Mouse (Mus musculus) limb, embryonic 15.5 days (tissue): ENCODE data around the gene Pias4. TPM values are rescaled to one million over a fixed set of nuclear protein-coding genes. Genes with fewer than 3 reads are reported as not detected.

Experiments used
- ATAC-seq: fragments of 200-750 bp; cut with Nextera tagmentation; 2 replicates; pipeline ENCODE4 v1.8.0; 2017; ENCODE audit warnings: low read depth, moderate TSS enrichment; ENCODE audit not compliant: insufficient number of reproducible peaks, low FRiP score, low TSS enrichment
- H3K27ac ChIP-seq: fragments of 300-500 bp; sonication (generic); 2 replicates; pipeline ENCODE4 v1.5.1; 2015; ENCODE audit warnings: moderate library complexity, mild to moderate bottlenecking, inconsistent platforms
- H3K27me3 ChIP-seq: fragments of 300-500 bp; sonication (generic); 2 replicates; pipeline ENCODE4 v1.6.1; 2015; ENCODE audit warnings: inconsistent platforms
- H3K36me3 ChIP-seq: fragments of 300-500 bp; sonication (generic); 2 replicates; pipeline ENCODE4 v1.6.1; 2015; ENCODE audit warnings: inconsistent platforms
- H3K4me1 ChIP-seq: fragments of 300-500 bp; sonication (generic); 2 replicates; pipeline ENCODE4 v1.6.1; 2015; ENCODE audit warnings: inconsistent platforms
- H3K4me2 ChIP-seq: fragments of 300-500 bp; sonication (generic); 2 replicates; pipeline ENCODE4 v1.6.1; 2015; ENCODE audit warnings: mild to moderate bottlenecking, inconsistent platforms
- H3K4me3 ChIP-seq: fragments of 300-500 bp; sonication (generic); 2 replicates; pipeline ENCODE4 v1.5.1; 2015; ENCODE audit warnings: mild to moderate bottlenecking, inconsistent platforms
- H3K9ac ChIP-seq: fragments of 300-500 bp; sonication (generic); 2 replicates; pipeline ENCODE4 v1.6.1; 2015; ENCODE audit warnings: inconsistent platforms
- H3K9me3 ChIP-seq: fragments of 300-500 bp; sonication (generic); 2 replicates; pipeline ENCODE4 v1.6.1; 2016; ENCODE audit warnings: inconsistent platforms
- WGBS: fragments of 180-500 bp; shearing (Covaris S2); methylation state at CpG from one replicate; pipeline ENCODE4 v1.1.7; 2015; 5-methylcytosine and 5-hydroxymethylcytosine counted together
- polyA plus RNA-seq: library from polyadenylated mRNA; unstranded; fragments of >200 nt; fragmentation: Nextera tagmentation; extraction: Ambion mirVana; gene quantifications from 2 replicates; pipeline ENCODE4 v1.2.1, GENCODE M21; 2015

Pias4 gene
- polyA plus RNA-seq, 1 experiment from 2014 or later, result 48.0 TPM

DNA sequence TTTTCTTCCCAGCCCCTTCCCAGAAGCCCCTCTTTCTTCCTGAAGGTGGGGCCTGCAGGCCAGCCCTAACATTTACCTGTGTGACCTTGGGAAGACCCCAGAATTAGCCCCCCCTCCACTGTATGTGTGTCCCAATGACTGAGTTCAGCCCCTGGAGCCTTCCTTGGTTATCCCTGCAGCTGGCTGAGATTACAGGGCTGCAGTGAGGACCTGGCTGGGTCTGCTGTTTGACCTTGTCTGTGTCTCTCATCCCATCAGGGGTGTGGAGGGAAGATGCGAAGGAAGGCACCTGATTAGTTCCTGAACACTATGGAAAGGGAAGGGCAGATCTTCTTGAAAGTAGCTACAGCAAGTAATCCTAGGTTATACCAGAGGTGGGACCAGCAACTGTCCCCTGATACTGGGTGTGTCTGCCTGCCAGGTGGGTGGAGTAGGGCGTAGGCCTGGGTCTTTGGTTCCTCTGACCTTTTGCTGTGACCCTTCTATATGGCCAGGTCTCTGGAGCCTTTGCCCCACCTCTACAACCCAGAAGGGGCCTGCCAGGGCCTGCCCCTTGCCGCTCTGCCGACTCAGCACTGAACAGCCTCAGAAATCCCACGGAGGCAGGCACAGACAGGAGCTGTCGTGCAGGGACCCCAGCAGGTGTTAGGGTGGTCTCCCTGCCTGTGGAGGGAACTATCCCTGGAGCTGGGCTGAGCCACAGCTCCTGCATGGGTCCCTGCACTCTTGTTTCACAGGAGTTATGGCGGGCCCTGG lies 26.1 kb downstream of the Pias4 start:
- peak overlapping the region; percentile 74 for H3K27ac ChIP-seq
- WGBS, result 68% methylated on average over 6 of the region's 7 CpGs

DNA sequence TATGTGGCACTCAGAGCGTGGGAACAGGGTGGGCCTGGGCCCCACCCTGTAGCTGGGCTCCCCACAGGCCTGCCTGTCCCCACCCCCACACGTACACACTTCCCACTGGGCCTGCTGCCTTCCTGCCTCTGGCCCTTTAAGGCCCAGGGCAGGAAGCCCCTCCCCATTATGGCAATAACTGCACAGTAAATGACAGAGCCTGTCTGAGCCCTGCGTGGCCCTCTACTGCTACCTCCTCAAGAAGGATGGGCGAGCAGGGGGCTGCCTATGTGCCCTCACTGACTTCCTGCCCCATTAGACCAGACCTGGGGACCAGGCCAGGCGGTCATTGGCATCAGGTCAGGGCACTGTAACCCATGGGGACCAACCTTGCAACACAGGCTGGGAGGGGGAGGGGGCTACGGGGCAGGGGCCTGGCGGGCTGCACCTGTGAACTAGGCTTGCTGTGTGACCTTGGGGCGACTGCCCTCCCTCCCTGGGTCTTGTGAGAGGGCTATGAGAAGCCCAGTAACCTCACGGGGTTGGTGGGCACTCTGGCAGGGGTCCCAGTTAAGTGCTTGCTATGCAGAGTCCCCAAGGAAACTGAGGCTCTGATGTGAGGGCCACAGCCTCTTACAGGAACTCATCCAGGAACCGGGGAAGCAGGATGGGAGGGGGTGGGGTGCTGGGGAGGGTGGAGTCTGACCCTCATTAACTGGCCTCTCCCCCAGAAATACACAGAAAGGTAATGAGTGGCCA lies 26.8 kb downstream of the Pias4 start:
- H3K27me3 ChIP-seq, result no peaks in the 10 kb centered on the region
- peak overlapping the region; percentile 94 for H3K4me3 ChIP-seq
- H3K27ac ChIP-seq, result peak overlapping the region; percentile 74
- peaks cover 27% of the 10 kb centered on the region for H3K36me3 ChIP-seq
- H3K4me1 ChIP-seq, result peaks cover 68% of the 10 kb centered on the region
- H3K9me3 ChIP-seq, result no peaks in the 10 kb centered on the region
- H3K4me2 ChIP-seq, result peak overlapping the region; percentile 89
- ATAC-seq, result no peak
- peak overlapping the region; percentile 5; the same call in 1 of the 2 replicates for H3K9ac ChIP-seq
- WGBS, result 43% methylated on average over 10 of the region's 10 CpGs

More for the DNA sequence above, 26.1 kb downstream of the Pias4 start:
- ATAC-seq, result no peak
- H3K9ac ChIP-seq, result no peak overlapping the region
- peak overlapping the region; percentile 94; the same call in 1 of the 2 replicates for H3K4me3 ChIP-seq
- peaks cover 35% of the 10 kb centered on the region for H3K36me3 ChIP-seq
- peaks cover 71% of the 10 kb centered on the region for H3K4me1 ChIP-seq
- H3K27me3 ChIP-seq, result no peaks in the 10 kb centered on the region
- peak overlapping the region; percentile 89 for H3K4me2 ChIP-seq
- H3K9me3 ChIP-seq, result no peaks in the 10 kb centered on the region

DNA sequence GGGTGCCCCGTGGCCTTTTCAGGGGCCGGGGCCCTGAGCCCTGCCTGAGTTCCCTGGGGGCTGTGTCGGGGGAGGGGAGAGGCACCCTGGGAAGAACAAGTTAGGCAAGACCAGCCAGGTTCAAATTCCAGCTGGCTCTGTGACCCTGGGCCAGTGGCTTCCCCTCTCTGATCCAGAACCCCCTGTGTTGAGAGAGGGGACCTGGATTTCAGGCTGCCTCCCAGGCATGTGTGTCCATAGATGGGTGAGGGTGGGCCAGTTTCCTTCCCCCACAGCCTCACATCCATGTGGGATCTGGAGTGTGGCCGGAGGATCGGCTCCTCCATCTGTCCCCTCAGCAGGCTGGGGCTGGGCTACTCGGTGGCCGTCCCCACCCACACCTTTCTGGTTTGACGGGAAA lies 27.7 kb downstream of the Pias4 start:
- Histone ChIP-seq H3K9me3 (no peaks in the 10 kb centered on the region), H3K4me3 (peak overlapping the region; percentile 94), H3K27me3 (peaks cover 7% of the 10 kb centered on the region), H3K9ac (peak overlapping the region; percentile 5; the same call in 1 of the 2 replicates), H3K4me2 (peak overlapping the region; percentile 89), H3K27ac (peak overlapping the region; percentile 74), H3K4me1 (peaks cover 68% of the 10 kb centered on the region), H3K36me3 (peaks cover 19% of the 10 kb centered on the region)
- 47% methylated on average over 8 of the region's 8 CpGs for WGBS
- ATAC-seq, result no peak

DNA sequence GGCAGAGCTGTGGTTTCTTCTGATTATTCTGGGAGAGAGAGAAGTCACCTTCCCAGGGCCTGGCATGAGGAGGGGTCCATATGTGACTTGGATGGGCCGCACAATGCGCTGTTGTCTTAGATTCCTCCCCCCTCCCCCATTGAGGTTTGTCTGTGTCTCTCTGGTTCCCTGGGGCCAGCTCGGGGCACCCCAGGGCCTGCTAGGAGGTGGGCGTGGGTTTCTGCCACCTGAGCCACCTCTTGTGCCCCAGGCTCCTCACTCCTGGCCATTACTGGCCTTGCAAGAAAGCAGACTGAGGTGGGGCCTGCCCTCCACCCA lies 28.2 kb downstream of the Pias4 start:
- Histone ChIP-seq H3K4me1 (peaks cover 72% of the 10 kb centered on the region), H3K27me3 (peaks cover 12% of the 10 kb centered on the region)
- WGBS, result 79% methylated on average over 4 of the region's 4 CpGs

DNA sequence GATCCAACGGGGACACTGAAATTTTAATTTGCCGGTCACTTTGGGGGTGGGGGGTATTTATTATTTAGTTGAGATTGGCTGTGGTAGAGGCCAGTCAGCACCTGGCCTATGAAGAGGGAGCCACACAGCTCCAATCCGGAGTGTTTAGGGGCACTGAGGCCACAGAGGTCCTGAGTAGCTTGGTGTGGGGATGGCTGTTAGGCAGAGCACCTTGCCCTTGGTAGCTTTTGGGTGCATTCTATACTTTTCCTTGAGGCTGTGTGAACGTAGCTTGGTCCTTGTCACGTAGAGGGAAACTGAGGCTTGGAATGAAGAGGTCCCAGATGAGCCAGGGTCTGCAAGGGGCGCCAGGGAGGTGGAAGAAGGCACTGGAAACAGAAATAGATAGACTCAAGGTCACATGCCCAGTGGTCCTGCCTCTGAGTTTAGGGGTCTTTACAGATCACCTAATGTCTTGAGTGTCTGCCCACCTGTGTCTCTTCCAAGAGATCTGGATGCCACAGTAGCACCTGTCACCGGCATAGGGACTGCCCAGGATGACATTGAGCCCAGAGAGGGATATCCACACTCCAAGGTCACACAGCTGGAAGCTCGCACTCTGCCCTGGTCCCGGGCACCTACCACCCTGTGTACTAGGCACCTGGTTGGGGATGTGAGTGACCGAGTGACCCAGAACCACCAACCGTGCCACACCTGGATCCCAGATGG lies 28.7 kb downstream of the Pias4 start:
- Histone ChIP-seq H3K4me3 (peak overlapping the region; percentile 94), H3K27me3 (peaks cover 17% of the 10 kb centered on the region), H3K4me1 (peaks cover 77% of the 10 kb centered on the region), H3K9me3 (no peaks in the 10 kb centered on the region), H3K9ac (peak overlapping the region; percentile 82; the same call in 1 of the 2 replicates), H3K27ac (peak overlapping the region; percentile 87), H3K4me2 (peak overlapping the region; percentile 89), H3K36me3 (peaks cover 8% of the 10 kb centered on the region)
- ATAC-seq, result no peak
- 48% methylated on average over 11 of the region's 11 CpGs for WGBS

More for the DNA sequence above, 28.2 kb downstream of the Pias4 start:
- peak overlapping the region; percentile 74 for H3K27ac ChIP-seq
- H3K9ac ChIP-seq, result 0 out of 2 replicates have a peak overlapping the region, but pooled peaks have one; percentile 82
- peak overlapping the region; percentile 94 for H3K4me3 ChIP-seq
- H3K9me3 ChIP-seq, result no peaks in the 10 kb centered on the region
- no peak for ATAC-seq
- peaks cover 14% of the 10 kb centered on the region for H3K36me3 ChIP-seq
- H3K4me2 ChIP-seq, result peak overlapping the region; percentile 89

DNA sequence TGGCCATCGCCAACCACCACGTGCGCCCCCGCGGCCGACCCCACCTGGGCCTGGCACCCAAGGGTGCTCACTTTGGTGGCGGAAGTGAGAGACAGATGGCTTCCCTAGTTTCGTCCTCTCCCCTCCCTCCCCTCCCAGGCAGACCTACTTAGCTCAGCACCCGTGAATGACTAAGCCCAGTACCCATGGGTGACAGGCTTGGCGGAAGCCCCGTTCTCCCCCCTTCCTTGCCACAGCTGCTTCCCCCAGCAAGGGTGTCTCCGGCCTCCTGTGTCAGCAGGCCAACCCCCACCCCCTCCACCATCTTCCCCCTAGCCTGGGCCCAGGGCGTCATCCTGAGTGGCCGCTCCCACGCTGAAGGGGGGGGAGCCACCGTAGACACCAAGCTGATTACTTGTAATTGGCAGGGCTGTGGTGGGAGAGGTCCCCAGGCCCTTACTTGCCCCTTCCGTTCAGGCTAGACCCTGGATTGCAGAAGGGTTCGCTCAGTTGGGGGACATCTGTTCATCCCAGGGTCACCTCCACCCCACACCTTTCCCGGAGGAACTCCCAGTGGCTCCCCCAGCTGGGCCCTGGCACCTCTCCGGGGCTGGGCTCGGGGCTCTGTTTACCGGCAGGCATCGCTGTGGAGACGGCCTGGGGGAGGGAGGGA lies 29.5 kb downstream of the Pias4 start:
- peak overlapping the region; percentile 82 for H3K9ac ChIP-seq
- H3K4me3 ChIP-seq, result peak overlapping the region; percentile 94
- WGBS, result 2% methylated on average over 21 of the region's 24 CpGs
- peaks cover 19% of the 10 kb centered on the region for H3K27me3 ChIP-seq
- H3K4me2 ChIP-seq, result peak overlapping the region; percentile 89
- 0 out of 2 replicates have a peak, but pooled peaks cover 2% of the 10 kb centered on the region for H3K36me3 ChIP-seq
- H3K4me1 ChIP-seq, result peaks cover 74% of the 10 kb centered on the region
- no peak for ATAC-seq
- peak overlapping the region; percentile 87 for H3K27ac ChIP-seq
- no peaks in the 10 kb centered on the region for H3K9me3 ChIP-seq

DNA sequence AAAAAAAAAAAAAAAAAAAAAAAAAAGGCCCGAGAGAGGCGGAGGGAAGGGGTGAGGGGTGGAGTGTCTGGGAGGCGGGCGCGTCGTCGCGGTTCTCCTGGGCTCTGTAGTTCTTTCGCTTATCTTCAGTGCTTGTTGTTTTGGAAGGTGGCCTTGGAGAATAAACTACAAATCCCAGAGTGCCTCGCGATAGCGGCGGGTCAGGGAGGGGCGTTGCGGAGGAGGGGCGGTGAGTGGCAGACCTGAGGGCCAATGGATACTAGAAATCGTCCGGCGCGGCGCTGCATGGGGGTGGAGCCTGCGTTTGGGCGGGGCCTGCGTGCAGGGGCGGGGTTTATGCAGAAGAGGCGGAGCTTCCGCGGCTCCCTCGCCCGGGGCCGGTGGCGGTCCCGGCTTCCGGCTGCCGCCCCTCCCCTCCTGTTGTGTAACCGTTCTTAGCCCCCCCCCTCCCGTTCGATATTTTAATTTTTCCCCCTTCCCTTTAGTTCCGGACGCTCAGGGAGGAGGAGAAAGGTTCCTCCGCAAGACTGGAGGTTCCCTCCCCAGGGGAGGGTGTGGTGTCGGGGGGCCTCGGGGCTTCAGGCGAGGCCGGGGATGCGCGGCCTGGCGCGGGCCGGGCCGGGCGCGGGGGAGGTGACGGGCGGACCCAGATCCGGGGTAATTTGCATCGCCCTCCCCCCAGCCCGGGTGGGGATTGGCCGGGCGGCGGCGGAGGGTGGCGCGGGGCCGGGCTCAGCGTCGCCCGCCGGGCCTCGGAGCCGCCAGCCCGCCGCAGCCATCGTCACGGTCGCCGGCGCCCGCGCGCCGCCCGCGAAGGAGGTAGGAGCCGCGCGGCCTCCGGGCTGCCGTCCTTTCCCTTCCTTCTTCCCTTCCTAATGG lies 30.2 kb downstream of the Pias4 start:
- H3K27me3 ChIP-seq, result peaks cover 24% of the 10 kb centered on the region
- no peaks in the 10 kb centered on the region for H3K9me3 ChIP-seq
- peak overlapping the region; percentile 94 for H3K4me3 ChIP-seq
- peaks cover 67% of the 10 kb centered on the region for H3K4me1 ChIP-seq
- peak overlapping the region; percentile 91 for H3K9ac ChIP-seq
- WGBS, result under 1% methylated on average over 49 of the region's 89 CpGs
- 0 out of 2 replicates have a peak, but pooled peaks cover 2% of the 10 kb centered on the region for H3K36me3 ChIP-seq
- peak overlapping the region; percentile 89 for H3K4me2 ChIP-seq
- peak; percentile 93 for ATAC-seq
- peak overlapping the region; percentile 99 for H3K27ac ChIP-seq

DNA sequence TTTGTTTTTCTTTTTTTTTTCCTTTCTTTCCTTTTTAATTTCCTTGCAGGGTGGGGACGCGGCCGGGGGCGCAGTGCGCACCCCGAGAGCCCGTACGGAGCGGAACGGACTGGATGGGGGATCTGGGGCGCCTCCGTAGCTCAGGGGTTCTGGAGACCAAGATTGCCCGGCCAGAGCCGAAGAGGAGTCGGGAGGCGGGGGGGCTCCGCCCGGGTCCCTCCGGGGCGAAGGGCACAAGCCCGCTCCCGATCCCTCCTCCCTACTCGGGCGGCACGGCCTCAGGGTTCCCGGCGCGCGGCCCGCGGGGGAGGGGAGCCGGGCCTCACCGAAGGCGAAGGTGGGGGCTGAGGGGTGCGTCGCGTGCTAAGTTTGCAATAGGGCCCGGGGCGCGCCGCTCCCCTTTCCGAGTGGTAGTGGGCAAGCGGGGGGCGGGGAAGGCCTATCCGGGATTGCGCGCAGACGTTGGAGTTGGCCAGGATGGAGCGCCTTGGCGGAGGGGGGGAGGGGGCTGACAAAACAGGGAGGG lies 31.0 kb downstream of the Pias4 start:
- H3K27ac ChIP-seq, result peak overlapping the region; percentile 99
- H3K27me3 ChIP-seq, result peaks cover 24% of the 10 kb centered on the region
- peak; percentile 49; the same call in 1 of the 2 replicates for ATAC-seq
- peak overlapping the region; percentile 94 for H3K4me3 ChIP-seq
- H3K4me1 ChIP-seq, result peaks cover 60% of the 10 kb centered on the region
- H3K36me3 ChIP-seq, result 0 out of 2 replicates have a peak, but pooled peaks cover under 1% of the 10 kb centered on the region
- H3K9ac ChIP-seq, result peak overlapping the region; percentile 91
- H3K9me3 ChIP-seq, result no peaks in the 10 kb centered on the region
- whole genome bisulfite sequencing, result under 1% methylated on average over 38 of the region's 50 CpGs
- peak overlapping the region; percentile 95 for H3K4me2 ChIP-seq

DNA sequence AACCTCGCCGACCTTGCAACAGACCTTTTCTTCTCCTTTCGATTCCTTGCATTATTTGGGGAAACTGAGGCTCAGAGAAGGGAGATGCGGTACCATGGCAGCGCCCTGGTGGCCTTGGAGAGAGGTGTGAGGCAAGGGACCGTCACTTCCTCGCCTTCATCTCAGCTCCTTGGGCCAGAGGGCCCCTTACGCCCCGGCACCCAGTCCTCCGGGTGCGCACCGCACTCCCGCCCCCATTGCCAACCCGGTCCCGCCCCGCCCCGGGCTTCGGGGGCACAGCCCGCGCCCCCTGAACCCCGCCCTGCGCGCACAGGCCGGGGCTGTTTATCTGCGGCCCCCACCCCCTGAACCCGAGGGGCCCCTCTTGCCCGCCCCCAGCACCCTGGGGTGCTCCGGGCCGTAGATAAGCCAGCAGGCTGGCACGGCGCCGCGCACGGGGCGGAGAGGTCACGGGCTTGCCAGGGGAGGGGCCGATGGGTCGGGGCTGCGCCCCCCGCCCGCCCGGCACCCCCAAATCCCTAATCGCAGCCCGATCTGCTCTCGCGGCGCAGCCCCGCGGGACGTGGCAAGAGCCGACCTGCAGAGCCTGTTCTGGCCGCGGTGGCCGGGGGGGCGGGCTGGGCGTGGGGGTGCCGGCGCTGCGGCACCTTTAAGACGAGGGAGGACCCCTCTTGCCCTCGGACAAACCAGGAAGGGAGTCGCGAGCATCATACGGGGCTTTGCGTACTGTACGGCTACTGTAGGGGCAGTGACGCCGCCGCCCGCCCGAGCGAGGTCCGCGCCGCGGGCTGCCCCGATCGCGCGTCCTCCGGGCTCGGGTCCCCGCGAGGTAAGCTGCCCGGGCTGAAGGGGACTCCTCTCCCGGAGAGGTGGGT lies 31.7 kb downstream of the Pias4 start:
- Histone ChIP-seq H3K4me1 (peaks cover 53% of the 10 kb centered on the region), H3K9me3 (no peaks in the 10 kb centered on the region), H3K36me3 (no peaks in the 10 kb centered on the region), H3K27me3 (peaks cover 24% of the 10 kb centered on the region), H3K4me2 (peak overlapping the region; percentile 95), H3K9ac (peak overlapping the region; percentile 91), H3K4me3 (peak overlapping the region; percentile 94), H3K27ac (peak overlapping the region; percentile 99)
- ATAC-seq, result no peak
- under 1% methylated on average over 81 of the region's 86 CpGs for WGBS
